Mouse (Mus musculus): Measurements from ENCODE around the gene Smad5. TPM values are rescaled to one million over a fixed set of nuclear protein-coding genes. Genes with fewer than 3 reads are reported as not detected.

Gene Smad5
- total and polyA plus RNA-seq, 3 experiments, result 8.0 to 11.3 TPM; not detected in 1

- H3K4me3 ChIP-seq (ENCODE audit: control insufficient read depth in 1 of 2, insufficient read depth in 1 of 2, low read depth in 2 of 2, low read length in 2 of 2), result no peak overlapping the region
- H3K79me2 ChIP-seq (ENCODE audit: control insufficient read depth, insufficient read depth, low read length, poor library complexity), result no peaks in the 10 kb centered on the region
- no peaks in the 10 kb centered on the region for H3K4me1 ChIP-seq (ENCODE audit: control insufficient read depth in 1 of 2, insufficient read depth in 2 of 2, low read length in 2 of 2)
- no peak overlapping the region for H3K9ac ChIP-seq (ENCODE audit: control insufficient read depth, low read depth, low read length, poor library complexity, severe bottlenecking)
- H3K27ac ChIP-seq (ENCODE audit: control insufficient read depth, low read depth, low read length), result no peak overlapping the region
- H3K9me3 ChIP-seq (replicated peaks; ENCODE audit: insufficient read depth, low read length), result no peaks in the 10 kb centered on the region
- TF ChIP-seq GABPA (IDR thresholded peaks at IDR 0.05; ENCODE audit: low read depth, low read length), result no peak
- TF ChIP-seq ZC3H11A (IDR thresholded peaks at IDR 0.05; ENCODE audit: low read depth, low read length), result no peak
- TF ChIP-seq TBP (IDR thresholded peaks at IDR 0.05; ENCODE audit: low read depth, low read length), result no peak
- no peak for TF ChIP-seq ETS1 (IDR thresholded peaks at IDR 0.05; ENCODE audit: low read depth, low read length)
- no peak for TF ChIP-seq BHLHE40 (IDR thresholded peaks at IDR 0.05; ENCODE audit: borderline replicate concordance, low read depth, low read length)
- no peak for TF ChIP-seq MAX (IDR thresholded peaks at IDR 0.05; ENCODE audit: low read length)
- TF ChIP-seq MEF2A (IDR thresholded peaks at IDR 0.05; ENCODE audit: extremely low read depth, insufficient replicate concordance, low read depth, low read length, poor library complexity, severe bottlenecking), result no peak
- no peak for TF ChIP-seq HCFC1 (IDR thresholded peaks at IDR 0.05; ENCODE audit: low read depth, low read length)
- no peaks in the 10 kb centered on the region for H3K27me3 ChIP-seq (ENCODE audit: control insufficient read depth in 1 of 2, insufficient read depth in 2 of 2, low read length in 2 of 2)
- H3K36me3 ChIP-seq (ENCODE audit: control insufficient read depth in 1 of 2, insufficient read depth in 2 of 2, low read length in 2 of 2), result no peaks in the 10 kb centered on the region
- no peak for DNase-seq (ENCODE audit: low read depth, low spot score)
Observed at GRCm38 (mm10) chr13:56769431-56769830, 66.6 kb downstream of the Smad5 start.

GRCm38 (mm10) chr13:56770136-56770578 lies 67.3 kb downstream of the Smad5 start:
- TF ChIP-seq ZNF384 (IDR thresholded peaks at IDR 0.05; ENCODE audit: low read depth, low read length), result no peak
- no peak for TF ChIP-seq CTCF (IDR thresholded peaks at IDR 0.05 in 2 of 3, conservative IDR thresholded peaks at IDR 0.05 in 1 of 3; ENCODE audit: control insufficient read depth in 1 of 3, insufficient read depth in 1 of 3, low read depth in 2 of 3, low read length in 3 of 3, poor library complexity in 1 of 3, severe bottlenecking in 1 of 3)
- no peak for TF ChIP-seq NRF1 (IDR thresholded peaks at IDR 0.05; ENCODE audit: insufficient read depth, low read depth, low read length, poor library complexity, severe bottlenecking)
- no peak for TF ChIP-seq ETS1 (IDR thresholded peaks at IDR 0.05; ENCODE audit: low read depth, low read length)
- TF ChIP-seq HCFC1 (IDR thresholded peaks at IDR 0.05; ENCODE audit: low read depth, low read length), result no peak
- TF ChIP-seq MYC (IDR thresholded peaks at IDR 0.05; ENCODE audit: low read depth, low read length), result no peak
- no peak for TF ChIP-seq RAD21 (IDR thresholded peaks at IDR 0.05; ENCODE audit: low read depth, low read length)
- no peak for TF ChIP-seq ZKSCAN1 (IDR thresholded peaks at IDR 0.05; ENCODE audit: low read depth, low read length)
- H3K9me3 ChIP-seq (replicated peaks; ENCODE audit: insufficient read depth, low read length), result no peaks in the 10 kb centered on the region

GRCm38 (mm10) chr13:56770786-56771185 lies 68.0 kb downstream of the Smad5 start:
- no peak overlapping the region for H3K4me3 ChIP-seq (ENCODE audit: control insufficient read depth in 1 of 2, insufficient read depth in 1 of 2, low read depth in 2 of 2, low read length in 2 of 2)
- DNase-seq (ENCODE audit: low read depth, low spot score), result no peak
- no peaks in the 10 kb centered on the region for H3K4me1 ChIP-seq (ENCODE audit: control insufficient read depth in 1 of 2, insufficient read depth in 2 of 2, low read length in 2 of 2)
- no peak overlapping the region for H3K9ac ChIP-seq (ENCODE audit: control insufficient read depth, low read depth, low read length, poor library complexity, severe bottlenecking)
- H3K79me2 ChIP-seq (ENCODE audit: control insufficient read depth, insufficient read depth, low read length, poor library complexity), result no peaks in the 10 kb centered on the region
- H3K9me3 ChIP-seq (replicated peaks; ENCODE audit: insufficient read depth, low read length), result no peaks in the 10 kb centered on the region
- no peak overlapping the region for H3K27ac ChIP-seq (ENCODE audit: control insufficient read depth, low read depth, low read length)
- H3K27me3 ChIP-seq (ENCODE audit: control insufficient read depth in 1 of 2, insufficient read depth in 2 of 2, low read length in 2 of 2), result no peaks in the 10 kb centered on the region
- no peak for TF ChIP-seq RAD21 (IDR thresholded peaks at IDR 0.05; ENCODE audit: low read depth, low read length)
- no peak for TF ChIP-seq TCF12 (IDR thresholded peaks at IDR 0.05; ENCODE audit: low read depth, low read length)
- TF ChIP-seq CTCF (IDR thresholded peaks at IDR 0.05 in 2 of 3, conservative IDR thresholded peaks at IDR 0.05 in 1 of 3; ENCODE audit: control insufficient read depth in 1 of 3, insufficient read depth in 1 of 3, low read depth in 2 of 3, low read length in 3 of 3, poor library complexity in 1 of 3, severe bottlenecking in 1 of 3), result 0 out of 6 replicates have a peak, but pooled peaks of 1 of the 3 experiments have one; percentile 7
- TF ChIP-seq ZMIZ1 (IDR thresholded peaks at IDR 0.05; ENCODE audit: low read depth, low read length), result no peak
- no peaks in the 10 kb centered on the region for H3K36me3 ChIP-seq (ENCODE audit: control insufficient read depth in 1 of 2, insufficient read depth in 2 of 2, low read length in 2 of 2)

More at GRCm38 (mm10) chr13:56770136-56770578, 67.3 kb downstream of the Smad5 start:
- Histone ChIP-seq H3K36me3 (ENCODE audit: control insufficient read depth in 1 of 2, insufficient read depth in 2 of 2, low read length in 2 of 2) (no peaks in the 10 kb centered on the region), H3K27ac (ENCODE audit: control insufficient read depth, low read depth, low read length) (no peak overlapping the region), H3K27me3 (ENCODE audit: control insufficient read depth in 1 of 2, insufficient read depth in 2 of 2, low read length in 2 of 2) (no peaks in the 10 kb centered on the region), H3K9ac (ENCODE audit: control insufficient read depth, low read depth, low read length, poor library complexity, severe bottlenecking) (no peak overlapping the region), H3K4me3 (ENCODE audit: control insufficient read depth in 1 of 2, insufficient read depth in 1 of 2, low read depth in 2 of 2, low read length in 2 of 2) (no peak overlapping the region), H3K4me1 (ENCODE audit: control insufficient read depth in 1 of 2, insufficient read depth in 2 of 2, low read length in 2 of 2) (no peaks in the 10 kb centered on the region), H3K79me2 (ENCODE audit: control insufficient read depth, insufficient read depth, low read length, poor library complexity) (no peaks in the 10 kb centered on the region)
- no peak for DNase-seq (ENCODE audit: low read depth, low spot score)

All from MEL (cell line).